Mouse (Mus musculus) lung, postnatal 4 days (tissue): ENCODE measurements around the gene Olfr617.
"Not testable (repeated sequence)": the region's sequence is repeated elsewhere in the genome, so short reads cannot be mapped to it uniquely, and the experiment has no call there.

ENCODE experiments used
- DNase-seq, 2 experiments: peaks; one replicate each; pipeline ENCODE4 v3.0.0; 2021

Olfr617 gene

GRCm38 (mm10) chr7:103572761-103573160 is at the start of gene Olfr617:
Gene Olfr617, plus strand, starts transcription at chr7:103573061.
- DNase-seq = no peak

DNA sequence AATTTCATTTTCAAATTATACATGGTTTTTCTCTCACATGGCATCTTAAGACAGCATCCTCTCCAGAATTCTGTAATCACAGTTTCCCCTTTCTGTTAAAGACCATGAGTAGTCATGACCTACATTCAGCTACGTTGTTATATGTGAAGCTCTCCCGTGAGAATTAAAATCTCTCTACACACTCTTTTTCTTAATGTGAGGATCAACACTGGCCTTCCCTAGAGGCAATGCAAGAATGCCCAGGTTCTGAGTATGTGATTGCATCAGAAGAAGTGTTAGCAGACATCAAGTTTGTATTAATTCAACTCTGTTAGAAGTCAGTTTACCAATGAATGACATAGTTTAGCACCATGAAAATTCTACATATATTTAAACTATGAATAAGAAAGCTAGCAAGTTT is 30.2 kb upstream of the Olfr617 start, which contains the start of gene Olfr612:
TSS of gene Olfr612 (minus strand) at position 101 of the 400 bp plus-strand sequence.
- DNase-seq = not testable (repeated sequence)

DNA sequence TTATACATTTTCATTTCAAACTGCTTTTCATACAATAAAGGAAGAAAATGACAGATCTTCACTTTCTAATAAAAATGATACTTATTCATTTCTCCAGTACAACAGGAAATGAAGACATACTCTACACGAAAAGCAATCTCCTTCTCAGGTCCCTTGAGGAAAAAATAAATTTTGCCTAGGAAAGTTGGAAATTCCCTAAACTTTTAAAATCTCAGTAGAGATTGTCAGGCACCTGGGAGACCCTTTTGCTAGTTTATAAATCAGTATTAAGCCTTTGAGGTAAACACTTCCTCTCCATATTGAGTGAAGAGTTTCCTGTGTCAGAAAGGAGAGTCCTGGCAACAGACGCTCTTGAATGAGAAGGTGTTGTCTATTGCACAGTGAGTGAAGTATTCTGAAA is 25.1 kb upstream of the Olfr617 start, which contains the start of gene Olfr613:
TSS of gene Olfr613 (plus strand) at position 301 of the 400 bp plus-strand sequence.
- DNase-seq = no peak

GRCm38 (mm10) chr7:103555779-103556178 is 17.1 kb upstream of the Olfr617 start, which contains the start of gene Olfr615:
Gene Olfr615, plus strand, starts transcription at chr7:103556079.
- DNase-seq = no peak

DNA sequence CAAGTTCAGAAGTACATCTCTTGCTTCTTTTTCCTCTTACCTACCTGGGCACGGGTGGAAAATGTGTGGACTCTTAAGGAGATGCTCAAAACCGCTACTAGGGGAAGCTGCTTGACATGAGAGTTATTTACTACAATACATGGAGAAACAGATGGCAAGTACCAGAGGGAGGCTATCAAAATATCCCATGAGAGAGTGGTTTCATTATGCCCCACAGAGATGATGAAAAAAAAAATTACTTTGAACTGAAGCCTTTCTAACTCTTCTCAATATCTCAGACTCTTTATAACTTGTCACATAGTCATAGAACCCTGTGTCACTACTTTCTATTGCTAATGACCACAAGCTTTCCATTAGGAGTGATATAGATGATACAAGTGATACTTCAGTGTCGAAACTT is 3.8 kb upstream of the Olfr617 start, which contains the start of gene Olfr616:
TSS of gene Olfr616 (minus strand) at position 101 of the 400 bp plus-strand sequence.
- no peak for DNase-seq

DNA sequence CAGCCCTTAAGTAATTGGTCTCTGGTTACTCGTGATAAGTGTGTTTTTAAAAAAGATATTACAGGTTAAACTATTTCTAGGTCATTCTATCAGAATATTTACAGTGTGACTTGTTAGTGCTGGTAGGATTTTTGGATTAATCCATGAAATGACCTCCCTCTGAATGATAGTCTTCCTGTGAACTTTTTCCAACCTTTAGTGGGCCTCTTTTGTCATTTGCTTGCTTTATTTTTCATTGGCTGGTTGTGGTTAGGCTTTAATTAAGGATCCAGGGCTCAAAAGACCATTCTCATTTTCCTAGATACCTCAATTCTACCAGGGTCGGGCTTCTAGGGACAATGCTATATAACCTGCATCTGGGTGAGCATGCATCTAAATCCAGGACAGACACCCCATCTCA is 16.9 kb downstream of the Olfr617 start, which contains the start of gene Olfr618:
TSS of gene Olfr618 (plus strand) at position 301 of the 400 bp plus-strand sequence.
- no peak for DNase-seq

DNA sequence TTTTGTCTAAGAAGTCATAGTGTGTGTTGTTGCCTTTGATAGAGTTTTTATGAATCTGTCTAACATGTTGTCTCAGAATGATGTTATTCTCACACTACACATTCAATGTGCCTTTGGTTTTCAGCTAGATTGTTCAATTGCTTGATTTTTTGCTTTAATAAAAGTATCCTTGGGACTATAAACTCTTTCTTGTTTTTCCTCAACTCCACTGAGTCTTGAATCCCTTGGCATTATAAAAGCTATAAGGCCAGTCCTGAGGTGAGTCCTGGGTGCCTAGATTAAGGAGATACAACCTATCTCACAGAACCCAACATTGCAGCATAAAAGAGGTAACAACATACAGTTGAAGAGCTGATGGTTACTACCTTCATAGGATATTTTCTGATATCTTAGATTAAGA is 27.4 kb downstream of the Olfr617 start, which contains the start of gene Olfr619:
TSS of gene Olfr619 (plus strand) at position 301 of the 400 bp plus-strand sequence.
- DNase-seq = no peak

- no peak for DNase-seq
Measured at GRCm38 (mm10) chr7:103607425-103607824, 34.6 kb downstream of the Olfr617 start.

- no peak for DNase-seq
Measured at GRCm38 (mm10) chr7:103612434-103612833, 39.6 kb downstream of the Olfr617 start, which contains the start of gene Olfr620. Gene Olfr620, minus strand, starts transcription at chr7:103612534.
